Mouse (Mus musculus): ENCODE data around the gene Mbtps1.

Gene Mbtps1

GRCm38 (mm10) chr8:119557821-119558602 is 523 bp downstream of the Mbtps1 start:
- DNase-seq (ENCODE audit: low spot score) = no peak

GRCm38 (mm10) chr8:119557132-119557531 is 1.4 kb downstream of the Mbtps1 start:
- DNase-seq (ENCODE audit: low spot score) = no peak

GRCm38 (mm10) chr8:119555861-119556260 is 2.7 kb downstream of the Mbtps1 start:
- no peak for DNase-seq (ENCODE audit: low spot score)

GRCm38 (mm10) chr8:119552967-119553366 is 5.6 kb downstream of the Mbtps1 start:
- DNase-seq (ENCODE audit: low spot score) = no peak

- DNase-seq (ENCODE audit: low spot score) = no peak
Observed at GRCm38 (mm10) chr8:119548560-119549113, 9.9 kb downstream of the Mbtps1 start.

GRCm38 (mm10) chr8:119547019-119547691 is 11.4 kb downstream of the Mbtps1 start:
- DNase-seq (ENCODE audit: low spot score) = no peak

- DNase-seq (ENCODE audit: low spot score) = no peak
Observed at GRCm38 (mm10) chr8:119545791-119546190, 12.7 kb downstream of the Mbtps1 start.

- DNase-seq (ENCODE audit: low spot score) = no peak
Observed at GRCm38 (mm10) chr8:119545180-119545579, 13.4 kb downstream of the Mbtps1 start.

GRCm38 (mm10) chr8:119544606-119545005 is 13.9 kb downstream of the Mbtps1 start:
- no peak for DNase-seq (ENCODE audit: low spot score)

GRCm38 (mm10) chr8:119531973-119532372 is 26.6 kb downstream of the Mbtps1 start:
- DNase-seq (ENCODE audit: low spot score) = no peak

GRCm38 (mm10) chr8:119531397-119531796 is 27.1 kb downstream of the Mbtps1 start:
- DNase-seq (ENCODE audit: low spot score) = no peak

GRCm38 (mm10) chr8:119530937-119531336 is 27.6 kb downstream of the Mbtps1 start:
- DNase-seq (ENCODE audit: low spot score) = no peak

GRCm38 (mm10) chr8:119528762-119529161 is 29.8 kb downstream of the Mbtps1 start:
- DNase-seq (ENCODE audit: low spot score) = no peak

GRCm38 (mm10) chr8:119520102-119520501 is 38.4 kb downstream of the Mbtps1 start:
- DNase-seq (ENCODE audit: low spot score) = no peak

- no peak for DNase-seq (ENCODE audit: low spot score)
Observed at GRCm38 (mm10) chr8:119516674-119517073, 41.9 kb downstream of the Mbtps1 start.

GRCm38 (mm10) chr8:119515767-119516166 is 42.8 kb downstream of the Mbtps1 start:
- no peak for DNase-seq (ENCODE audit: low spot score)

- DNase-seq (ENCODE audit: low spot score) = no peak
Observed at GRCm38 (mm10) chr8:119514940-119515339, 43.6 kb downstream of the Mbtps1 start.

GRCm38 (mm10) chr8:119513405-119513804 is 45.1 kb downstream of the Mbtps1 start:
- DNase-seq (ENCODE audit: low spot score) = no peak

- DNase-seq (ENCODE audit: low spot score) = no peak
Observed at GRCm38 (mm10) chr8:119511722-119512121, 46.8 kb downstream of the Mbtps1 start.

GRCm38 (mm10) chr8:119510471-119510870 is 48.1 kb downstream of the Mbtps1 start:
- no peak for DNase-seq (ENCODE audit: low spot score)

GRCm38 (mm10) chr8:119506106-119506505 is 52.4 kb downstream of the Mbtps1 start:
- DNase-seq (ENCODE audit: low spot score) = no peak

- DNase-seq (ENCODE audit: low spot score) = no peak
Observed at GRCm38 (mm10) chr8:119505488-119505887, 53.0 kb downstream of the Mbtps1 start.

- no peak for DNase-seq (ENCODE audit: low spot score)
Observed at GRCm38 (mm10) chr8:119503191-119503767, 55.3 kb downstream of the Mbtps1 start.
